Mouse (Mus musculus) G1E (cell line): Measurements from ENCODE around the gene Ankrd23.

ENCODE experiments used
- CTCF ChIP-seq: IDR thresholded peaks from 2 replicates; pipeline ENCODE4 v1.5.1; 2012; ENCODE audit warnings: low read depth, low read length, inconsistent platforms, mixed read lengths
- GATA1 ChIP-seq: IDR thresholded peaks from 2 replicates; pipeline ENCODE4 v1.6.1; 2012; ENCODE audit warnings: borderline replicate concordance, low read length, inconsistent platforms, mixed read lengths
- GATA2 ChIP-seq: IDR thresholded peaks from 2 replicates; pipeline ENCODE4 v1.6.1; 2012; ENCODE audit warnings: low read depth, low read length, inconsistent platforms, borderline replicate concordance

DNA sequence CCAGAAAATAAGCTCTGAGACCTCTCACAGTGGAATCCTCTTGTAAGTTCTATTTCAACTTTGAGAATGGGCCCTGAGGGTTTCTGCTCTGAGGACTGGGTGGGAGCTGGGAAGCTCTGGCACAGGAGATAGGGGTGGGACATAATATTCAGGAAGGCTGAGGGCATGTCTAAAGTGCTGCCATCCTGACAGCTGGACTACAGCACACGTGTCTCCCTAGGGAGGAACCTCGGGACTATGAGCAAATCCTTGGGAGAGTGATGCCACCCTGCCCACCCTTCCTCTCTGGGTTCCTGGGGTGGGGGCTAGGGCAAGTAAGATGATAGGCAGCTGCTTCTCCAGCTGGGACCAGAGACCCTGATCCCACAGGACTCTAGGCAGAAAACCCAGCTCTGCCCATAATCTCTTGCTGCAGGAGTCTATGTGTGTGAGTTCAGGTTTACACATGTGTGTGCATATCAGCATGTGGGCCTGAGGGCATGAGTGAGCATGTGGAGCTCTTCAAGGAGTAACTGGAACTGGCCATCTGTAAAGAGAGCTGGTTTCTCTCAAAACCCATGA lies 35.5 kb upstream of the Ankrd23 start:
- no peak for TF ChIP-seq CTCF
- no peak for TF ChIP-seq GATA1
- TF ChIP-seq GATA2, result no peak
